Mouse (Mus musculus): ENCODE measurements around the gene Atp5g2. TPM values are rescaled to one million over a fixed set of nuclear protein-coding genes. Genes with fewer than 3 reads are reported as not detected.

Atp5g2 gene
- polyA plus RNA-seq (2014; fragmentation: Illumina TruSeq; extraction: RNeasy Lipid Tissue Mini Kit (QIAGEN cat#74804); ENCODE audit: low read depth, low replicate concordance): 10.4 TPM

DNA sequence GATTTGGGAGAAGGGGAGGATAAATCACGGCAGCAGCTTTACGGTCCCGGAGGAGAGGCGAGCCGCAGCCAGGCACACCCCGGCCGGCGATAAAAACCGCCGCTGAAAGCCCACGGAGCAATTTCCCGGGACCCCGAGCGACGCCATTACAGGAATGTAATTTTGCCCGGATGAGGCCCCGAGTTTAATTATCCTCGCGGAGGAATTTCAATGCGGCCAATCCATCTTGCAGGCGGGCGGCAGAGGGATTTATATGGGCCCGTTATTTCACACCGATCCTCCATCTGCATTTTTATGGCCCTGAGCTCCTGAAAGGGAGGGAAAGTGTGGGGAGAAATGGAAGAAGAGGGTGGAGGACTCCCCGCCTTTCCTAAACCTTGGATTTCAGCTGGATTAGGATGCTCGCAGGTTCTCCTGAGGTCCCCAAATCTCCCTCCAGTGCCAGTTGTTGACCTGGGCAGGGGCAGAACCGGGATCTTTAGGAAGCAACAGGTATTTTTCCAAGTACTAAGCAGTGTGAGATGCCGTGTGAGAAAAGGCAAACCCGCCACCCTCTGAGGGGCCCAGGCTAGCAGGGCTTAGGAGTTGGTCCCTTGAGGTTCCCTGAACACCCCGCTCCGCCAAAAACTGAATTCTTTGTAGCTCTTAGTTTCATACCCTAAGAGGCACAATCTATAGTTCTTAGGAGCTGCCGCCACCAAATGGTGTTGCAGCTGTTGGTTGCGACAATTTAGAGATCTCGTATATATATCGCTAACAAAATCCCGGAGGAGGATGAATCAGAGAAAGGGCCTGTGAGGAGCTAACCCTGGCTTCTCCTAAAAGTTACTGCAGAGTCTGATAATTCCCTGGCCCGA lies at the start of gene Atp5g2:
TSS of gene Atp5g2 (minus strand) at position 138 of the 857 bp plus-strand sequence.

DNA sequence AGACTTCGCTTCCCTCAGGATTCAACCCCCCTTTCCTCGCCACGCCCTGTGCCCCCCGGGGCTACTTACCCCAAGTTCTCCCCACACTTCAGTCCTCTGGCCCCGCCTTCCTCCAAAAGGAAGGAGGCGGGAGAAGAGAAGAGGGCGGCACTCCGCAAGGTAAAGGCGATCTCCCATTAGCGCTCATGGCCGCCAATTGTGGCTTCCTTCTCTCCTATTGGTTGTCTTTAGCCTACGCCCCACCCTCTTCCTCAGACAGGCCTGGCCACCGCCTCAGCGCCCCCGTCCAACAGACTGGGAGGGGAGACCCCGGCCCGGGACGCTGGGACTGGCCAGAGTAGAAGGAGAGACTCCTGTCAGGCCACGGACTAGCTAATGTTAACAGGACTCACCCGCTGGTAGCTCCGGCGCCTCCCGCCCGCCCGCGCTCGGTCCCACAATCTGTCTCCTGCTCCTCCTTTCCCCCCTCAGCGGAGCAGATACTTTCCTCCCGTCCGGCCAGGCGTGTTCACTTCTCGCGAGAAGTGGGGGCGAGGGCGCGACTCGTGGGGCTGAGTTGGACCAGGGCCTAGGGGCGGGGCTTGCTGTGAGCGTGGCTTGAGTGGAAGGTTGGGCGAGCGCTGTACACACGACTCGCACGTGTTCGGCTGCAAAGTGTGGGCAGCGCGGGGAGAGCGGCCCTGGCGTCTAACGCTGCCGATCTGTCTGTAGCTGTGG lies 47.0 kb downstream of the Atp5g2 start, which contains the start of the genes Gm28047 and Atf7:
TSS of gene Gm28047 (minus strand) at position 98 of the 717 bp plus-strand sequence.
TSS of gene Atf7 (minus strand) at position 495 of the 717 bp plus-strand sequence.

Other genes starting within 250 kb of the Atp5g2 start
- not detected for gene Amhr2, start 227.0 kb downstream of the Atp5g2 start, polyA plus RNA-seq (2014; fragmentation: Illumina TruSeq; extraction: RNeasy Lipid Tissue Mini Kit (QIAGEN cat#74804); ENCODE audit: low read depth, low replicate concordance)
- 111 TPM for gene Prr13, start 213.3 kb downstream of the Atp5g2 start, polyA plus RNA-seq (2014; fragmentation: Illumina TruSeq; extraction: RNeasy Lipid Tissue Mini Kit (QIAGEN cat#74804); ENCODE audit: low read depth, low replicate concordance)
- gene Pcbp2, start 201.8 kb downstream of the Atp5g2 start, polyA plus RNA-seq (2014; fragmentation: Illumina TruSeq; extraction: RNeasy Lipid Tissue Mini Kit (QIAGEN cat#74804); ENCODE audit: low read depth, low replicate concordance): 672 TPM
- gene Gm10337, start 168.6 kb downstream of the Atp5g2 start, polyA plus RNA-seq (2014; fragmentation: Illumina TruSeq; extraction: RNeasy Lipid Tissue Mini Kit (QIAGEN cat#74804); ENCODE audit: low read depth, low replicate concordance): not detected
- gene Map3k12, start 155.3 kb downstream of the Atp5g2 start, polyA plus RNA-seq (2014; fragmentation: Illumina TruSeq; extraction: RNeasy Lipid Tissue Mini Kit (QIAGEN cat#74804); ENCODE audit: low read depth, low replicate concordance): 3.4 TPM
- gene Tarbp2, start 154.2 kb downstream of the Atp5g2 start, polyA plus RNA-seq (2014; fragmentation: Illumina TruSeq; extraction: RNeasy Lipid Tissue Mini Kit (QIAGEN cat#74804); ENCODE audit: low read depth, low replicate concordance): 0.70 TPM
- not detected for gene Npff, start 147.4 kb downstream of the Atp5g2 start, polyA plus RNA-seq (2014; fragmentation: Illumina TruSeq; extraction: RNeasy Lipid Tissue Mini Kit (QIAGEN cat#74804); ENCODE audit: low read depth, low replicate concordance)
- gene Gm28047, start 47.3 kb downstream of the Atp5g2 start, polyA plus RNA-seq (2014; fragmentation: Illumina TruSeq; extraction: RNeasy Lipid Tissue Mini Kit (QIAGEN cat#74804); ENCODE audit: low read depth, low replicate concordance): not detected
- 51.1 TPM for gene Atf7, start 46.9 kb downstream of the Atp5g2 start, polyA plus RNA-seq (2014; fragmentation: Illumina TruSeq; extraction: RNeasy Lipid Tissue Mini Kit (QIAGEN cat#74804); ENCODE audit: low read depth, low replicate concordance)
- gene Calcoco1, start 49.8 kb upstream of the Atp5g2 start, polyA plus RNA-seq (2014; fragmentation: Illumina TruSeq; extraction: RNeasy Lipid Tissue Mini Kit (QIAGEN cat#74804); ENCODE audit: low read depth, low replicate concordance): 161 TPM
- not detected for gene Hoxc13, start 248.8 kb upstream of the Atp5g2 start, polyA plus RNA-seq (2014; fragmentation: Illumina TruSeq; extraction: RNeasy Lipid Tissue Mini Kit (QIAGEN cat#74804); ENCODE audit: low read depth, low replicate concordance)